Mouse (Mus musculus) megakaryocyte progenitor cell, adult 5-6 weeks (primary cell): ENCODE data around the gene Arpc3. TPM values are rescaled to one million over a fixed set of nuclear protein-coding genes. Genes with fewer than 3 reads are reported as not detected.
"Not testable (repeated sequence)": the region's sequence is repeated elsewhere in the genome, so short reads cannot be mapped to it uniquely, and the experiment has no call there.

Experiments
- ATAC-seq: replicated peaks from 2 replicates; pipeline ENCODE4 v1.8.0; 2016; ENCODE audit warnings: mild to moderate bottlenecking, moderate TSS enrichment, inconsistent platforms; ENCODE audit not compliant: poor library complexity
- total RNA-seq, 2 experiments: library from RNA; stranded (forward) in 1 of 2; stranded (reverse) in 1 of 2; fragments of 157-497, 149-512 nt in 1 of 2; fragments of 200-1000 nt in 1 of 2; gene quantifications; 2 replicates each; pipeline versions ENCODE4 v1.2.3 to v1.2.4; 2015 to 2017

Gene Arpc3
- total RNA-seq, 2 experiments from 2014 or later = 285 to 1,085 TPM

DNA sequence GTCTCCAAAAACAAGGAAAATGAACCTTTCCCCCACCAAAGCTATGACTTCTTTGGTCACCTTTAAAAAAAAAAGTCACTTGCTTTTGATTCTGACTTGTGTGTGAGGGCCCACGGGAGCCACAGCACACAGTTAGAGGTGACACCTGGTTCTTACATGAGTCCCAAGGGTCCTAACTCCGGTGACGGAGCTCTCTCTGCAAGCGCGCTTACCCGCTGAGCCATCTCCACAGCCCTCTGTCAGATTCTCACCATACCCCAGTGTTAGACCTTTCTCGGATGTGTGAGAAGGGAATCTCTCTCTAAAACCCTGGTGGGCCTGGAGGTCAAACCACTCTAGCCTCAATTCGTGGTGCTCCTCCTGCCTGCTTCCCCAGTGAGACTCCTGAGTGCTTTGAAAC is 5.8 kb downstream of the Arpc3 start:
- no peak for ATAC-seq

DNA sequence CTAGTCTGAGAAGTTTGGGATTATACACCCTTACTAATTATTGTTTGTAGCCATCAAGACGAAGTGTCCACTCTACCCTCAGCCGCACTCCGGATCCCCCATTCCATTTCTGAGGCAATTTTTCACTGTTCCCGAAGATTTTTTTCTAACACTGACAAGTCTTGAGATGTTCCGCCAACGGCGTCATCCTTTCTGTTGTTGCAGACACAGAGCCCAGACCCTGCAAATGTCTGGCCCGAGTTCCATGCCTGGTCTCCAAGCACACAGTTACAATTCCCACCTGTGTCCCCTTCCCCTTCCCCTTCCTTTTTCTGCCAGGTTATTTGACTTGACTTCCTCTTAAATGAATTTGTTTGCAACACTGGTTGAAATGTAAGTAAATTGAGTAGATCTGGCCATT is 8.2 kb downstream of the Arpc3 start:
- no peak for ATAC-seq

- ATAC-seq = no peak
Observed at GRCm38 (mm10) chr5:122400628-122401302, 9.1 kb downstream of the Arpc3 start.

GRCm38 (mm10) chr5:122401303-122401640 is 9.6 kb downstream of the Arpc3 start:
- ATAC-seq = peak; percentile 71

- no peak for ATAC-seq
Observed at GRCm38 (mm10) chr5:122402160-122402559, 10.5 kb downstream of the Arpc3 start.

DNA sequence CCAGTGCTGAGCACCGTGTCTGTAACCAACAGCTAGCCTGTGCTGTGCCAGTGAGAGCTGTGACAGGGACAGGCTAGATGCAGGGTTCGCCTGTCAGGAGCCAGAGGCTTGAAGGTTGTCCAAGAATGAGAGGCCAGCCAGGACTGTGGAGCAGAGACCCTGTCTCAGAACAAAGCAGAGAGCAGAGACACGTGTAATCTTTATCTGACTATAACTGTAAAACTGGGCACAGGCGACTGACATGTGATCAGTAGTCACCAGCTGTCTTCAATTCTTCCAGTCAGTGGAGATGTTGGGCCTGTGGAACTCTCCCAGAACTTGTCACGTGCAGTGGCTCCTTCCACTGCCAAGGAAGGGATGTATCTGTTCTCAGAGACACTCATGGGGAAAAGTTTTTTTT is 11.1 kb downstream of the Arpc3 start:
- ATAC-seq = no peak

DNA sequence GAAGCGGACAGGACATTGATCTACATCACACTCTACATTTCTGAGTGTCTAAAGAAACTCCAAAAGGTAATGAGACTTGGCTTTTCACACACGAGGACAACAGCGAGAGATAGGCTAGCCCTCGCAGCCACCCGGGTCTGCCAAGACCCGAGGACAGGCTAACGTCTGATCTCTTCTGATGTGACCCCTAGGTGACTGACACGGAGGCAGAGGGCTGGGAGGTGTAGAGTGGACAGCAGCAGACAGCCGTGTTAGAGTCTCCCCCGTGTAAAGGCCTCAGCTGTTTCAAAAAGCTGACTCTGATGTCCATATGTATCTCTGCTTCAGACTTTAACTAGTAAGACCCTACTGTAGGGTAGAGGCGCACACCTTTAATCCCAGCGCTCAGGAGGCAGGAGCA is 11.7 kb downstream of the Arpc3 start:
- ATAC-seq = no peak

- no peak for ATAC-seq
Observed at GRCm38 (mm10) chr5:122405537-122405936, 13.9 kb downstream of the Arpc3 start.

DNA sequence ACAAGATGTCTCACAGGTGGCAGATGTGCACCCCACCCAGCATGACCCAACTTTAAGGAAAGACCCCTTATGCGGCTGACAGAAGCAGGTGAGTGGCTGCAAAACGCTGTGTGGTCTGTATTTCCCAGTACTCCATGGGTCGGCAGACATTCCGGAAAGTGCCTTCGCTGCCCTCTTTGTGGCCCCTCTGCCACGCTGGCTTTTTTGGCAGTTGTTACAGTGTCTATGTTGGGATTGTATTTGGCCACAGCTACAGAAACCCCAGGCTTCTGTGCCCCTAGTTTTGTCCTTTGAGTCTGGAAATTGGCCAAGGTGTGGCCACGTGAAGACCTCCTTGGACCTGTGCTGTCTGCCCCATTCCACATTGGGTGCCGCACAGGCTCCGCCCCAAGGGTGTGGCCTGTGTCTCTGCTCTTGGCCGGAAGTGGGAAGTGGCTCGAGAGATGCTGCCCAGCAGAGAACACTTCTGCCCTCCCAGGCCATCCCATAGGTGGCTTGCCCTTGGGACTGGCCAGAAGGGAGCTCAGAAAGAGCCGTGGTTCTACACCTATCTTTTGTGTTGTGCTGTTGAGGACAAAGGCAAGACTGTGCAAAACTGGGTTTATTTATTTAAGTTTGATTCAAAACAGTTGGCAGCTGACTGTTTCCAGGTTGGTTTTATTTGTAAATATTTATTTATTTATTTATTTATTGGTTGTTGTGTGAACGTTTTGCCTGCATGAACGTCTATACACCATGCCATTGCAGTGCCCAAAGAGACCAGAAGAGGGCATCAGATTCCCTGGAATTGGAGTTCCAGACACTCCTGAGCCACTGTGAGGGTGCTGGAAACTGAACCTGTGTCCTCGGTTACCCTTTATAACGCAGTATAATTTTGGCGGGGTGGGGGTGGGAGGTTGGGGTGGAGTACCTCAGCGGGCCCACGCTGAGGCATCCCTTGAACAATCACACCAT is 18.3 kb downstream of the Arpc3 start:
- 0 out of 2 replicates have a peak, but pooled peaks have one; percentile 31 for ATAC-seq

- no peak for ATAC-seq
Observed at GRCm38 (mm10) chr5:122411892-122412291, 20.2 kb downstream of the Arpc3 start.

DNA sequence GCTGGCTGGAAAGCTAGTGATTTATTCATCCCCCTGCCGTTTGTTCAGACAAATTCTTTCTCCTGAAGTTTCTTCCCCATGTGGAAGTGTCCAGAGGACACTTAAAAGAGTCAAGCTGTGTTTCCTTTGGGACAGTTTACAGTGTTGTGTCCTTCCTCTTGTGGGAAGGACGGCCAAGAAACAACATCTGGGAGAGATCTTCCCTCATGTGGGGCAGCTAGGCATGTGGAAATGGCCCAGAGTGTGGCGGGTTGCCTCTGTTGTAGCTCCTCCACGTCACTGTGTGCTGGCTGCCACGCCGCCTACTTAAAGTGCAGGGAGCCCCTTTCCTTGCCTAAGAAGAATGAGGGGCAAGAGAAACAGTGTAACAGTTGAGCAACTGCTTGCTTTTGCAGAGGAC is 21.1 kb downstream of the Arpc3 start:
- ATAC-seq = no peak

- ATAC-seq = no peak
Observed at GRCm38 (mm10) chr5:122414351-122414750, 22.7 kb downstream of the Arpc3 start.

- ATAC-seq = no peak
Observed at GRCm38 (mm10) chr5:122415465-122415864, 23.8 kb downstream of the Arpc3 start.

- ATAC-seq = not testable (repeated sequence)
Observed at GRCm38 (mm10) chr5:122420676-122421075, 29.0 kb downstream of the Arpc3 start.

- ATAC-seq = peak; percentile 28
Observed at GRCm38 (mm10) chr5:122421271-122422068, 29.8 kb downstream of the Arpc3 start, which contains the start of gene Anapc7. Gene Anapc7 (plus strand): TSS chr5:122421693.

- peak; percentile 89 for ATAC-seq
Observed at GRCm38 (mm10) chr5:122422071-122422964, 30.6 kb downstream of the Arpc3 start.

- no peak for ATAC-seq
Observed at GRCm38 (mm10) chr5:122423083-122423482, 31.4 kb downstream of the Arpc3 start.

- no peak for ATAC-seq
Observed at GRCm38 (mm10) chr5:122425550-122425949, 33.9 kb downstream of the Arpc3 start.

- 0 out of 2 replicates have a peak, but pooled peaks have one; percentile 37 for ATAC-seq
Observed at GRCm38 (mm10) chr5:122430036-122430775, 38.5 kb downstream of the Arpc3 start.
